Mouse (Mus musculus): ENCODE results near the gene Clasp1.

DNA sequence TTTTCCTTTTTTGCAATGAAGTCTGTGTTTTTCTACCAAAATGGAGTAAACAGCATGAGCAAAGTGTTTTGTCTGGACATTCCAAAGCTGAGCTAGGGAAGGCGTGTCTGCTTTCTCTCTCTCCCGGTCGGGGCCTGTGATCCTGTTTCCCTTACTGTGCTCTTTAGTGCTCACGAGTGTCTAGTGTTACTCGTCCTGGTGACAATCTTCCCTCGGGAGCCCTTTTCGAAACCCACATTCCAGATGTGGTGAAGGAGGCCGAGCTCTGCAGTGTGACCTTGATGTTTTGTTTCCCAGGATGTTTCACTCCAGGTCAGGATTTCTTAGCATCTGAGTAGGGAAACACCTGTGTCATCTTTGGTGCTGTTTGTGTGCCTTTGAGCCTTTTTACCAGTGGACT is 13.7 kb downstream of the Clasp1 start:
- TF ChIP-seq CTCF (IDR thresholded peaks at IDR 0.05; ENCODE audit: control insufficient read depth, insufficient read depth, low read length) (no peak), POLR2A (IDR thresholded peaks at IDR 0.05; ENCODE audit: borderline replicate concordance, control insufficient read depth, low read depth, low read length) (no peak)
